Mouse (Mus musculus): ENCODE results near the gene S100a7a.
A peak's percentile ranks its signal among the peaks of the same experiment; 100 is the strongest.

DNA sequence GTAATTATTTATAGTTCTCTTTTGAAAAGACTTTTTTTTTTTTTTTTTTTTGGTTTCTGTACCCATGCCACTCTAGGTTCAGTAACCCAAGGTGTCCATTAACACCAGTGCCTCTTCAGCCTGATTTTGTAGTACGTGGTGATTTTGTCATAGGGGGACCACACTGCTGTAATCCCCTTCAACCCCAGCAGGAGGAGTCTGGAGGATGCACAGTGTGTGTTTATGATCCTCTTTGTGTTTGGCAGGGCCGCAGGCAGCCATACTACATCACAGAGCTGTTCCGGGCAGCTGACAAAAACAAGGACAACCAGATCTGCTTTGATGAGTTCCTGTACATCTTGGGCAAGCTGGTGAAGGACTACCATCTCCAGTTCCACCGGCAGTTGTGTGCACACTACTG lies 3.6 kb downstream of the S100a7a start:
- no peak for TF ChIP-seq POLR2A (IDR thresholded peaks at IDR 0.05; ENCODE audit: insufficient read depth, low read depth, low read length)
- 0 out of 2 replicates have a peak, but pooled peaks have one; percentile 15 for TF ChIP-seq CTCF (IDR thresholded peaks at IDR 0.05)

Data from heart, adult 2 months (tissue).